Mouse (Mus musculus): ENCODE results near the gene Jakmip3. TPM values are rescaled to one million over a fixed set of nuclear protein-coding genes. Genes with fewer than 3 reads are reported as not detected.

The Jakmip3 gene
- polyA plus RNA-seq, 1 experiment, result not detected

GRCm38 (mm10) chr7:139119152-139119774, 178.7 kb downstream of the Jakmip3 start:
- WGBS, result 41% methylated on average over 13 of the region's 13 CpGs
- H3K4me1 ChIP-seq (ENCODE audit: control insufficient read depth, insufficient read depth, low read length), result no peaks in the 10 kb centered on the region
- H3K27ac ChIP-seq (ENCODE audit: control insufficient read depth, insufficient read depth, low read depth, low read length, poor library complexity), result no peak overlapping the region
- H3K4me3 ChIP-seq (replicated peaks; ENCODE audit: control insufficient read depth, low read depth, low read length), result no peak overlapping the region
- TF ChIP-seq POLR2A (IDR thresholded peaks at IDR 0.05; ENCODE audit: borderline replicate concordance, control insufficient read depth, low read depth, low read length), result no peak
- peak; percentile 72 for TF ChIP-seq CTCF (IDR thresholded peaks at IDR 0.05; ENCODE audit: control insufficient read depth, insufficient read depth, low read length)

- WGBS, result 58% methylated on average over 2 of the region's 2 CpGs
- Histone ChIP-seq H3K27ac (ENCODE audit: control insufficient read depth, insufficient read depth, low read depth, low read length, poor library complexity) (no peak overlapping the region), H3K4me3 (replicated peaks; ENCODE audit: control insufficient read depth, low read depth, low read length) (no peak overlapping the region), H3K4me1 (ENCODE audit: control insufficient read depth, insufficient read depth, low read length) (no peaks in the 10 kb centered on the region)
- TF ChIP-seq CTCF (IDR thresholded peaks at IDR 0.05; ENCODE audit: control insufficient read depth, insufficient read depth, low read length), result no peak
- no peak for TF ChIP-seq POLR2A (IDR thresholded peaks at IDR 0.05; ENCODE audit: borderline replicate concordance, control insufficient read depth, low read depth, low read length)
Measured at GRCm38 (mm10) chr7:139119775-139120153, 179.2 kb downstream of the Jakmip3 start.

DNA sequence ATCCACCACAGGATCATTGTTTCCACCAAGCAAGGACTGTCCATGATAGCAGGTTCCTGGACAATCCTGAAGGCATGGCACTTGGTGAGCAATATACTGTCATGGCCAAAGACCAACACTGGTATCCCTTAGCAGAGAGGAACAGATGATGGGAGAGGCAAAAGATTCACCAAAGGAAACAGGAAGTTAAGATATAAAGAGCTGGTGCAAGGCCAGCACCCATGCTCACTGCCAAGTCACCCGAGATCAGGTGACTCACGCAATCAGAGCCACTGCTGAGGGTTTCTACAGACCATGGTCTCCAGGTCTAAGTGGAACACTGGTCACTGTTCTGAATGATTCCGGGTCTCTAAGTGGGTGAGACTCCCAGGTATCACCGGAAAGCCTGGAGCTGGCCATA, 185.4 kb downstream of the Jakmip3 start:
- H3K4me3 ChIP-seq (replicated peaks; ENCODE audit: control insufficient read depth, low read depth, low read length), result no peak overlapping the region
- no peak overlapping the region for H3K27ac ChIP-seq (ENCODE audit: control insufficient read depth, insufficient read depth, low read depth, low read length, poor library complexity)
- 47% methylated on average over 4 of the region's 4 CpGs for WGBS
- H3K4me1 ChIP-seq (ENCODE audit: control insufficient read depth, insufficient read depth, low read length), result no peaks in the 10 kb centered on the region; the same call in 1 of the 2 replicates
- TF ChIP-seq CTCF (IDR thresholded peaks at IDR 0.05; ENCODE audit: control insufficient read depth, insufficient read depth, low read length) (no peak), POLR2A (IDR thresholded peaks at IDR 0.05; ENCODE audit: borderline replicate concordance, control insufficient read depth, low read depth, low read length) (no peak)

- Histone ChIP-seq H3K27ac (ENCODE audit: control insufficient read depth, insufficient read depth, low read depth, low read length, poor library complexity) (no peak overlapping the region), H3K4me1 (ENCODE audit: control insufficient read depth, insufficient read depth, low read length) (no peaks in the 10 kb centered on the region; the same call in 1 of the 2 replicates), H3K4me3 (replicated peaks; ENCODE audit: control insufficient read depth, low read depth, low read length) (no peak overlapping the region)
- no peak for TF ChIP-seq CTCF (IDR thresholded peaks at IDR 0.05; ENCODE audit: control insufficient read depth, insufficient read depth, low read length)
- WGBS, result 68% methylated on average over 7 of the region's 7 CpGs
Measured at GRCm38 (mm10) chr7:139126549-139126948, 186.0 kb downstream of the Jakmip3 start.

- Histone ChIP-seq H3K4me3 (replicated peaks; ENCODE audit: control insufficient read depth, low read depth, low read length) (no peak overlapping the region), H3K27ac (ENCODE audit: control insufficient read depth, insufficient read depth, low read depth, low read length, poor library complexity) (no peak overlapping the region), H3K4me1 (ENCODE audit: control insufficient read depth, insufficient read depth, low read length) (no peaks in the 10 kb centered on the region; the same call in 1 of the 2 replicates)
- TF ChIP-seq POLR2A (IDR thresholded peaks at IDR 0.05; ENCODE audit: borderline replicate concordance, control insufficient read depth, low read depth, low read length) (no peak), CTCF (IDR thresholded peaks at IDR 0.05; ENCODE audit: control insufficient read depth, insufficient read depth, low read length) (no peak)
- WGBS, result 60% methylated on average over 4 of the region's 4 CpGs
Measured at GRCm38 (mm10) chr7:139128994-139129393, 188.5 kb downstream of the Jakmip3 start.

- TF ChIP-seq CTCF (IDR thresholded peaks at IDR 0.05; ENCODE audit: control insufficient read depth, insufficient read depth, low read length) (no peak), POLR2A (IDR thresholded peaks at IDR 0.05; ENCODE audit: borderline replicate concordance, control insufficient read depth, low read depth, low read length) (no peak)
- 31% methylated on average over 6 of the region's 6 CpGs for WGBS
- no peak overlapping the region for H3K4me3 ChIP-seq (replicated peaks; ENCODE audit: control insufficient read depth, low read depth, low read length)
- no peak overlapping the region for H3K27ac ChIP-seq (ENCODE audit: control insufficient read depth, insufficient read depth, low read depth, low read length, poor library complexity)
- H3K4me1 ChIP-seq (ENCODE audit: control insufficient read depth, insufficient read depth, low read length), result no peaks in the 10 kb centered on the region; the same call in 1 of the 2 replicates
Measured at GRCm38 (mm10) chr7:139130361-139130760, 189.8 kb downstream of the Jakmip3 start.

DNA sequence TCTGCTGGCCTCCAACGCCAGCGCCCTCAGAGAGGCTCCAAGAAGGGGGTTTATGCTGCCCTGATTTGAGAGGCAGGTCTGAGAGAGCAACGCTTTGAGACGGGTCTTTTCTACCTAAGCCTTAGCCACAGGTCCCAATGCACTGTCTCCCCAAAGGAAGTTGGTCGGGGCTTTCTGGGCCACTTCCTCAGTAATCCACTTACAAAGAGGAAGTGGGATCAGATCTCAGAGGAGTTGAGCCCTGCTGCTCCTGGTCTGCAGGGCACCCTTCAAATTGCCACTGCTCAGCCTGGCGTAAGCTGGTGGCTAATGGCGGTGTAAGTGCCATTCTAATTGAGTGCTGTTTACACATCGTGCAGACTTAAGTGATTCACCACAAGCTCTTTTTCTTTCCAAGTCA, 191.0 kb downstream of the Jakmip3 start:
- Histone ChIP-seq H3K4me3 (replicated peaks; ENCODE audit: control insufficient read depth, low read depth, low read length) (no peak overlapping the region), H3K27ac (ENCODE audit: control insufficient read depth, insufficient read depth, low read depth, low read length, poor library complexity) (no peak overlapping the region), H3K4me1 (ENCODE audit: control insufficient read depth, insufficient read depth, low read length) (no peaks in the 10 kb centered on the region; the same call in 1 of the 2 replicates)
- WGBS, result 7% methylated on average over 8 of the region's 8 CpGs
- TF ChIP-seq CTCF (IDR thresholded peaks at IDR 0.05; ENCODE audit: control insufficient read depth, insufficient read depth, low read length), result no peak
- TF ChIP-seq POLR2A (IDR thresholded peaks at IDR 0.05; ENCODE audit: borderline replicate concordance, control insufficient read depth, low read depth, low read length), result no peak

DNA sequence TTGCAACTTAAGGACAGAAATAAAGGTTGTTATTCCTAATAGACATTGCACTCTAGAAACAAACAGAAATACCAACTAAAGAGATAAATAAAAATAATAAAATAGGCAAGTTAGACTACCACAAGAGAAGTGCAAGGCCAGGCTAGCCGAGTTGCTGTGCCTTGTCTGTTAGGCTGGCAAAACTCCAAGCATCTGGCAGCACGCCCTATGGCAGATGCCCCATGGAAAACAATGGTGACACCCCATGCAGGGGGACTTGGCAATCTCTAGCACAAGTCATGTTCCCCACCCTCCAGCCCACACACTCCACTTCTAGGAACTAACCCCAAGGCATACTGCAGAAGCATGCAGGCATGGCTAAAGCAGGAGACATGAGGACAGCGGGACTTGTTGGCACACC, 192.9 kb downstream of the Jakmip3 start:
- Histone ChIP-seq H3K4me3 (replicated peaks; ENCODE audit: control insufficient read depth, low read depth, low read length) (no peak overlapping the region), H3K27ac (ENCODE audit: control insufficient read depth, insufficient read depth, low read depth, low read length, poor library complexity) (no peak overlapping the region), H3K4me1 (ENCODE audit: control insufficient read depth, insufficient read depth, low read length) (no peaks in the 10 kb centered on the region; the same call in 1 of the 2 replicates)
- TF ChIP-seq CTCF (IDR thresholded peaks at IDR 0.05; ENCODE audit: control insufficient read depth, insufficient read depth, low read length) (no peak), POLR2A (IDR thresholded peaks at IDR 0.05; ENCODE audit: borderline replicate concordance, control insufficient read depth, low read depth, low read length) (no peak)
- WGBS, result 65% methylated on average over 3 of the region's 3 CpGs

Other genes with a start within 250 kb of the Jakmip3 start
- gene Ppp2r2d, start 94.7 kb upstream of the Jakmip3 start, polyA plus RNA-seq (2011; ENCODE audit: insufficient read depth, insufficient read length, low replicate concordance, missing spikeins), result 21.7 and 47.0 TPM in 2 replicates
- 14.6 and 53.5 TPM in 2 replicates for gene Mapk1ip1, start 94.5 kb upstream of the Jakmip3 start, polyA plus RNA-seq (2011; ENCODE audit: insufficient read depth, insufficient read length, low replicate concordance, missing spikeins)
- gene Bnip3, start 31.2 kb upstream of the Jakmip3 start, polyA plus RNA-seq (2011; ENCODE audit: insufficient read depth, insufficient read length, low replicate concordance, missing spikeins), result 7.8 and 10.7 TPM in 2 replicates
- gene Dpysl4, start 145.3 kb downstream of the Jakmip3 start, polyA plus RNA-seq (2011; ENCODE audit: insufficient read depth, insufficient read length, low replicate concordance, missing spikeins), result 0.31 TPM in 1 of 2 replicates, not detected in the other

Measured in bone marrow, adult 2 months (tissue).